Mouse (Mus musculus) small intestine, adult 2 months (tissue): ENCODE data around the gene Tmem262.

ENCODE experiments used
- CTCF ChIP-seq: fragments of 200-500 bp; IDR thresholded peaks from 2 replicates; pipeline ENCODE4 v1.5.1; 2012; ENCODE audit warnings: low read depth, mild to moderate bottlenecking, control low read depth, inconsistent platforms, low read length, moderate library complexity, mixed read lengths; ENCODE audit not compliant: insufficient replicate concordance, insufficient read length; ENCODE audit errors: extremely low read depth
- POLR2A ChIP-seq: fragments of 200-500 bp; IDR thresholded peaks from 2 replicates; pipeline ENCODE4 v1.6.1; 2012; ENCODE audit warnings: low read depth, mild to moderate bottlenecking, control low read depth, inconsistent platforms, low read length, moderate library complexity

DNA sequence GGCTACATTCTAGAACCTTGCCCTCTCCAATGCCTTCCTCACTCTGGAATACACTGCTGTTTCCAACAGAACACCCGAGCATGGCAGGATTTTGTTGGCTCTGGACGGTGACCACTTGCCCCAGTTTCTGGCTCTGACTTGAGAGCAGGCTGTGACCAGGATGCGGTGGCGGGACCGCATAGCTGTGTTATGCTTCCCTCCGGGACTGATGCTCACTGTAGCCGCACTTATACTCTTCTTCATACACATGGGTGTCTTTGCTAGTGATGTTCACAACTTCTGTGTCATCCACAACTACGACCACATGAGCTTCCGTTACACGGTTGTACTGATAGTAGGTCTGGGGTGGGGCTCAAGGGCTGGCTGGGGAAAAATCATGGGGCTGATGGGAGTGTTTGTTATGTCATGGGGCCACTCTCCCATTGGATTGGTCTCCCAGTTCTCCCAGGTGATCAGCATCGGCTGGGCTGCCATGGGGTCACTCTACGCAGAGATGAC is at the start of gene Tmem262:
- TF ChIP-seq POLR2A (no peak), CTCF (no peak)
